Mouse (Mus musculus) embryonic facial prominence, embryonic 14.5 days (tissue): ENCODE results near the gene Car5a. TPM values are rescaled to one million over a fixed set of nuclear protein-coding genes. Genes with fewer than 3 reads are reported as not detected.

ENCODE experiments used
- ATAC-seq: fragments of 200-750 bp; cut with Nextera tagmentation; 2 replicates; pipeline ENCODE4 v1.8.0; 2017; ENCODE audit warnings: low read depth, moderate number of reproducible peaks, moderate TSS enrichment
- DNase-seq: peaks from one replicate; pipeline ENCODE4 v3.0.0-alpha.2; 2015; ENCODE audit warnings: low spot score
- H3K27ac ChIP-seq: fragments of 300-500 bp; sonication (generic); replicated peaks from 2 replicates; pipeline ENCODE4 v1.5.1; 2014; ENCODE audit warnings: low read depth, mild to moderate bottlenecking, low read length, moderate library complexity
- H3K27me3 ChIP-seq: fragments of 300-500 bp; sonication (generic); replicated peaks from 2 replicates; pipeline ENCODE4 v1.6.1; 2014; ENCODE audit warnings: low read length; ENCODE audit not compliant: control insufficient read depth, insufficient read depth
- H3K36me3 ChIP-seq: fragments of 300-500 bp; sonication (generic); 2 replicates; pipeline ENCODE4 v1.6.1; 2014; ENCODE audit warnings: low read length, mixed read lengths; ENCODE audit not compliant: control insufficient read depth, insufficient read depth
- H3K4me1 ChIP-seq: fragments of 300-500 bp; sonication (generic); 2 replicates; pipeline ENCODE4 v1.6.1; 2014; ENCODE audit warnings: antibody characterized with exemption, low read length; ENCODE audit not compliant: control insufficient read depth, insufficient read depth
- H3K4me2 ChIP-seq: fragments of 300-500 bp; sonication (generic); 2 replicates; pipeline ENCODE4 v1.6.1; 2014; ENCODE audit warnings: low read depth, mild to moderate bottlenecking, low read length, moderate library complexity, mixed read lengths
- H3K4me3 ChIP-seq: fragments of 300-500 bp; sonication (generic); 2 replicates; pipeline ENCODE4 v1.5.1; 2014; ENCODE audit warnings: low read depth, mild to moderate bottlenecking, low read length
- H3K9ac ChIP-seq: fragments of 300-500 bp; sonication (generic); 2 replicates; pipeline ENCODE4 v1.6.1; 2014; ENCODE audit warnings: low read depth, mild to moderate bottlenecking, low read length, moderate library complexity, mixed read lengths
- H3K9me3 ChIP-seq: fragments of 300-500 bp; sonication (generic); 2 replicates; pipeline ENCODE4 v1.6.1; 2016; ENCODE audit warnings: low read length; ENCODE audit not compliant: control insufficient read depth
- WGBS: fragments of 180-500 bp; shearing (Covaris S2); extraction: QIAGEN DNeasy Blood & Tissue Kit; methylation state at CpG from one replicate; pipeline ENCODE4 v1.1.7; 2014; 5-methylcytosine and 5-hydroxymethylcytosine counted together
- polyA plus RNA-seq: library from polyadenylated mRNA; unstranded; fragments of >200 nt; fragmentation: Nextera tagmentation; extraction: Ambion mirVana; gene quantifications from 2 replicates; pipeline ENCODE4 v1.2.1, GENCODE M21; 2014

Car5a gene
- polyA plus RNA-seq, 1 experiment from 2014 or later, result not detected

GRCm38 (mm10) chr8:121951656-121952009, 6.9 kb upstream of the Car5a start:
- 37% methylated on average over 7 of the region's 7 CpGs for WGBS
- Histone ChIP-seq H3K36me3 (peaks cover 22% of the 10 kb centered on the region), H3K27ac (peak overlapping the region; percentile 96; the same call in 1 of the 2 replicates), H3K4me2 (peak overlapping the region; percentile 80), H3K9me3 (no peaks in the 10 kb centered on the region), H3K9ac (peak overlapping the region; percentile 99), H3K4me3 (peak overlapping the region; percentile 87), H3K27me3 (no peaks in the 10 kb centered on the region), H3K4me1 (peaks cover 26% of the 10 kb centered on the region)
- no peak for ATAC-seq
- no peak for DNase-seq

- no peaks in the 10 kb centered on the region for H3K9me3 ChIP-seq
- H3K4me1 ChIP-seq, result peaks cover 26% of the 10 kb centered on the region
- H3K4me3 ChIP-seq, result peak overlapping the region; percentile 87
- whole genome bisulfite sequencing, result 1% methylated on average over 36 of the region's 97 CpGs
- no peaks in the 10 kb centered on the region for H3K27me3 ChIP-seq
- H3K4me2 ChIP-seq, result peak overlapping the region; percentile 80
- DNase-seq (peak; percentile 72), ATAC-seq (peak; percentile 0; the same call in 1 of the 2 replicates)
- H3K27ac ChIP-seq, result peak overlapping the region; percentile 96
- H3K9ac ChIP-seq, result peak overlapping the region; percentile 99
- H3K36me3 ChIP-seq, result peaks cover 22% of the 10 kb centered on the region
Measured at GRCm38 (mm10) chr8:121950749-121951655, 6.3 kb upstream of the Car5a start.

- Histone ChIP-seq H3K9me3 (no peaks in the 10 kb centered on the region), H3K4me3 (peak overlapping the region; percentile 87), H3K4me1 (peaks cover 26% of the 10 kb centered on the region), H3K36me3 (peaks cover 20% of the 10 kb centered on the region), H3K4me2 (peak overlapping the region; percentile 80), H3K27me3 (no peaks in the 10 kb centered on the region), H3K27ac (peak overlapping the region; percentile 96), H3K9ac (peak overlapping the region; percentile 99)
- DNase-seq (peak; percentile 100), ATAC-seq (peak; percentile 96)
- WGBS, result under 1% methylated on average over 42 of the region's 66 CpGs
Measured at GRCm38 (mm10) chr8:121949941-121950748, 5.4 kb upstream of the Car5a start.

- DNase-seq (no peak), ATAC-seq (no peak)
- Histone ChIP-seq H3K36me3 (peaks cover 12% of the 10 kb centered on the region), H3K4me2 (peak within 1 kb of the TSS; percentile 80), H3K27me3 (no peaks in the 10 kb centered on the region), H3K9ac (peak within 1 kb of the TSS; percentile 99), H3K4me1 (peaks cover 26% of the 10 kb centered on the region), H3K27ac (peak within 1 kb of the TSS; percentile 96), H3K9me3 (no peaks in the 10 kb centered on the region), H3K4me3 (peak within 1 kb of the TSS; percentile 87)
- 62% methylated on average over 6 of the region's 6 CpGs for WGBS
Measured at GRCm38 (mm10) chr8:121949222-121949800, 4.6 kb upstream of the Car5a start, which contains the start of gene Banp. Gene Banp (plus strand): TSS chr8:121949750.

GRCm38 (mm10) chr8:121948321-121949145, 3.8 kb upstream of the Car5a start:
- ATAC-seq, result no peak
- no peak for DNase-seq
- no peaks in the 10 kb centered on the region for H3K9me3 ChIP-seq
- WGBS, result 62% methylated on average over 19 of the region's 19 CpGs
- peaks cover 5% of the 10 kb centered on the region; the same call in 1 of the 2 replicates for H3K36me3 ChIP-seq
- no peaks in the 10 kb centered on the region for H3K27me3 ChIP-seq
- peaks cover 26% of the 10 kb centered on the region for H3K4me1 ChIP-seq
- H3K4me3 ChIP-seq, result peak overlapping the region; percentile 31
- peak overlapping the region; percentile 88 for H3K27ac ChIP-seq
- peak overlapping the region; percentile 57 for H3K4me2 ChIP-seq
- H3K9ac ChIP-seq, result peak overlapping the region; percentile 59

- peak overlapping the region; percentile 59 for H3K9ac ChIP-seq
- no peaks in the 10 kb centered on the region for H3K27me3 ChIP-seq
- H3K4me1 ChIP-seq, result peaks cover 26% of the 10 kb centered on the region
- ATAC-seq (peak; percentile 41), DNase-seq (peak; percentile 98)
- peak overlapping the region; percentile 88 for H3K27ac ChIP-seq
- H3K4me2 ChIP-seq, result peak overlapping the region; percentile 57
- H3K4me3 ChIP-seq, result peak overlapping the region; percentile 31
- 0% methylated on average over 18 of the region's 18 CpGs for WGBS
- H3K36me3 ChIP-seq, result no peaks in the 10 kb centered on the region; the same call in 1 of the 2 replicates
- no peaks in the 10 kb centered on the region for H3K9me3 ChIP-seq
Measured at GRCm38 (mm10) chr8:121947753-121948141, 3.0 kb upstream of the Car5a start.

GRCm38 (mm10) chr8:121947047-121947752, 2.5 kb upstream of the Car5a start:
- no peak for ATAC-seq
- 31% methylated on average over 19 of the region's 19 CpGs for WGBS
- no peaks in the 10 kb centered on the region; the same call in 1 of the 2 replicates for H3K36me3 ChIP-seq
- no peaks in the 10 kb centered on the region for H3K9me3 ChIP-seq
- no peaks in the 10 kb centered on the region for H3K27me3 ChIP-seq
- H3K4me1 ChIP-seq, result peaks cover 21% of the 10 kb centered on the region
- peak overlapping the region; percentile 59 for H3K9ac ChIP-seq
- no peak for DNase-seq
- peak overlapping the region; percentile 31 for H3K4me3 ChIP-seq
- peak overlapping the region; percentile 57 for H3K4me2 ChIP-seq
- H3K27ac ChIP-seq, result peak overlapping the region; percentile 88
